Mouse (Mus musculus): Measurements from ENCODE around the gene Dgki. TPM values are rescaled to one million over a fixed set of nuclear protein-coding genes. Genes with fewer than 3 reads are reported as not detected.

Gene Dgki
- total and polyA plus RNA-seq, 3 experiments, result not detected

- TF ChIP-seq E2F4 (IDR thresholded peaks at IDR 0.05; ENCODE audit: borderline replicate concordance, low read depth, low read length), result no peak
- no peak for TF ChIP-seq CHD2 (IDR thresholded peaks at IDR 0.05; ENCODE audit: low read length)
- no peak for TF ChIP-seq MEF2A (IDR thresholded peaks at IDR 0.05; ENCODE audit: extremely low read depth, insufficient replicate concordance, low read depth, low read length, poor library complexity, severe bottlenecking)
- no peak for TF ChIP-seq NRF1 (IDR thresholded peaks at IDR 0.05; ENCODE audit: insufficient read depth, low read depth, low read length, poor library complexity, severe bottlenecking)
- TF ChIP-seq ELF1 (IDR thresholded peaks at IDR 0.05; ENCODE audit: low read depth, low read length), result no peak
- no peak for TF ChIP-seq ZKSCAN1 (IDR thresholded peaks at IDR 0.05; ENCODE audit: low read depth, low read length)
- TF ChIP-seq UBTF (IDR thresholded peaks at IDR 0.05; ENCODE audit: borderline replicate concordance, insufficient read depth, low read depth, low read length), result no peak
- TF ChIP-seq MAFK (IDR thresholded peaks at IDR 0.05; ENCODE audit: borderline replicate concordance, low read depth, low read length), result no peak
- no peak for TF ChIP-seq MAZ (IDR thresholded peaks at IDR 0.05; ENCODE audit: low read depth, low read length)
- no peak for TF ChIP-seq TBP (IDR thresholded peaks at IDR 0.05; ENCODE audit: low read depth, low read length)
- TF ChIP-seq ZNF384 (IDR thresholded peaks at IDR 0.05; ENCODE audit: low read depth, low read length), result no peak
- DNase-seq (ENCODE audit: low read depth, low spot score), result no peak
These were observed 394.0 kb downstream of the Dgki start for GRCm38 (mm10) chr6:36905965-36906364.

DNA sequence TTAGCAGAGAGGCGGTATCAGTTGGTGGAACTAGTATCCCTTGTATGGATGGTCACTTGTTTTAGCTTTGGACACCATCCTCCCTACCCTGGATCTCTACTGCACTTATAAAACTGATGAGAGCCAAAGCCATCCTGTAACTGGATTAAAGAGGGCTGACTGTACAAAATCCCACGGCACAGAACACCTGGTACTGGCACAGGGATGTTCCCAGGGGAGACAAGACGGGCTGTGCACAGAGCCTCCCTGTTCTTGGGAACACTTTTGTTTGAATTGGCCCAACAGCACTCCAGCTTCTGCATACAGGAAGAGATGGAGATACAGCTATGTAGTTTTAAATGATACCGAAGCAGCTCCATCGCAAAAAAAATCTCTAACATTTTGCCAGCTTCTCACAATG, 395.1 kb downstream of the Dgki start:
- no peak overlapping the region for H3K27ac ChIP-seq (ENCODE audit: control insufficient read depth, low read depth, low read length)
- H3K36me3 ChIP-seq (ENCODE audit: control insufficient read depth in 1 of 2, insufficient read depth in 2 of 2, low read length in 2 of 2), result no peaks in the 10 kb centered on the region
- H3K79me2 ChIP-seq (ENCODE audit: control insufficient read depth, insufficient read depth, low read length, poor library complexity), result no peaks in the 10 kb centered on the region
- no peaks in the 10 kb centered on the region for H3K27me3 ChIP-seq (ENCODE audit: control insufficient read depth in 1 of 2, insufficient read depth in 2 of 2, low read length in 2 of 2)
- no peak overlapping the region for H3K9ac ChIP-seq (ENCODE audit: control insufficient read depth, low read depth, low read length, poor library complexity, severe bottlenecking)
- DNase-seq (ENCODE audit: low read depth, low spot score), result no peak
- TF ChIP-seq RAD21 (IDR thresholded peaks at IDR 0.05; ENCODE audit: low read depth, low read length), result no peak
- no peak for TF ChIP-seq MAZ (IDR thresholded peaks at IDR 0.05; ENCODE audit: low read depth, low read length)
- TF ChIP-seq GABPA (IDR thresholded peaks at IDR 0.05; ENCODE audit: low read depth, low read length), result no peak
- no peak for TF ChIP-seq GATA1 (IDR thresholded peaks at IDR 0.05; ENCODE audit: low read depth, low read length)
- TF ChIP-seq TCF12 (IDR thresholded peaks at IDR 0.05; ENCODE audit: low read depth, low read length), result no peak
- no peak for TF ChIP-seq USF2 (IDR thresholded peaks at IDR 0.05; ENCODE audit: borderline replicate concordance in 1 of 2, insufficient read depth in 1 of 2, low read depth in 1 of 2, low read length in 2 of 2)
- no peak for TF ChIP-seq ELF1 (IDR thresholded peaks at IDR 0.05; ENCODE audit: low read depth, low read length)
- TF ChIP-seq BHLHE40 (IDR thresholded peaks at IDR 0.05; ENCODE audit: borderline replicate concordance, low read depth, low read length), result no peak
- TF ChIP-seq NRF1 (IDR thresholded peaks at IDR 0.05; ENCODE audit: insufficient read depth, low read depth, low read length, poor library complexity, severe bottlenecking), result no peak
- TF ChIP-seq SIN3A (IDR thresholded peaks at IDR 0.05; ENCODE audit: low read length), result no peak
- TF ChIP-seq CHD2 (IDR thresholded peaks at IDR 0.05; ENCODE audit: low read length), result no peak
- no peak for TF ChIP-seq TAL1 (IDR thresholded peaks at IDR 0.05; ENCODE audit: low read length)
- no peak for TF ChIP-seq ZMIZ1 (IDR thresholded peaks at IDR 0.05; ENCODE audit: low read depth, low read length)
- no peak for TF ChIP-seq SMC3 (IDR thresholded peaks at IDR 0.05; ENCODE audit: low read depth, low read length)
- TF ChIP-seq MAX (IDR thresholded peaks at IDR 0.05; ENCODE audit: low read length), result no peak
- TF ChIP-seq MYB (IDR thresholded peaks at IDR 0.05; ENCODE audit: low read depth, low read length), result no peak
- no peak for TF ChIP-seq MEF2A (IDR thresholded peaks at IDR 0.05; ENCODE audit: extremely low read depth, insufficient replicate concordance, low read depth, low read length, poor library complexity, severe bottlenecking)
- no peak for TF ChIP-seq MAFK (IDR thresholded peaks at IDR 0.05; ENCODE audit: borderline replicate concordance, low read depth, low read length)
- no peak for TF ChIP-seq JUND (IDR thresholded peaks at IDR 0.05; ENCODE audit: low read depth, low read length)
- TF ChIP-seq EP300 (IDR thresholded peaks at IDR 0.05; ENCODE audit: low read depth in 1 of 2, low read length in 2 of 2), result no peak
- H3K9me3 ChIP-seq (replicated peaks; ENCODE audit: insufficient read depth, low read length), result no peaks in the 10 kb centered on the region
- no peak overlapping the region for H3K4me3 ChIP-seq (ENCODE audit: control insufficient read depth in 1 of 2, insufficient read depth in 1 of 2, low read depth in 2 of 2, low read length in 2 of 2)
- H3K4me1 ChIP-seq (ENCODE audit: control insufficient read depth in 1 of 2, insufficient read depth in 2 of 2, low read length in 2 of 2), result no peaks in the 10 kb centered on the region

More at GRCm38 (mm10) chr6:36905965-36906364, 394.0 kb downstream of the Dgki start:
- no peaks in the 10 kb centered on the region for H3K36me3 ChIP-seq (ENCODE audit: control insufficient read depth in 1 of 2, insufficient read depth in 2 of 2, low read length in 2 of 2)
- no peak overlapping the region for H3K4me3 ChIP-seq (ENCODE audit: control insufficient read depth in 1 of 2, insufficient read depth in 1 of 2, low read depth in 2 of 2, low read length in 2 of 2)
- H3K27ac ChIP-seq (ENCODE audit: control insufficient read depth, low read depth, low read length), result no peak overlapping the region
- H3K4me1 ChIP-seq (ENCODE audit: control insufficient read depth in 1 of 2, insufficient read depth in 2 of 2, low read length in 2 of 2), result no peaks in the 10 kb centered on the region
- H3K9ac ChIP-seq (ENCODE audit: control insufficient read depth, low read depth, low read length, poor library complexity, severe bottlenecking), result no peak overlapping the region
- no peaks in the 10 kb centered on the region for H3K9me3 ChIP-seq (replicated peaks; ENCODE audit: insufficient read depth, low read length)
- H3K27me3 ChIP-seq (ENCODE audit: control insufficient read depth in 1 of 2, insufficient read depth in 2 of 2, low read length in 2 of 2), result no peaks in the 10 kb centered on the region
- no peaks in the 10 kb centered on the region for H3K79me2 ChIP-seq (ENCODE audit: control insufficient read depth, insufficient read depth, low read length, poor library complexity)
